Mouse (Mus musculus): ENCODE results near the gene Lgals3bp. TPM values are rescaled to one million over a fixed set of nuclear protein-coding genes. Genes with fewer than 3 reads are reported as not detected.

Gene Lgals3bp
- polyA plus RNA-seq, 1 experiment from 2014 or later = 4.8 TPM

- Histone ChIP-seq H3K9me3 (no peaks in the 10 kb centered on the region), H3K36me3 (no peaks in the 10 kb centered on the region), H3K27ac (no peak overlapping the region), H3K4me3 (no peak overlapping the region), H3K4me2 (no peak overlapping the region), H3K27me3 (peaks cover 20% of the 10 kb centered on the region; the same call in 1 of the 2 replicates), H3K9ac (peak overlapping the region; percentile 29; the same call in 1 of the 2 replicates), H3K4me1 (replicated peaks) (peaks cover 55% of the 10 kb centered on the region)
- 76% methylated on average over 16 of the region's 16 CpGs for WGBS
- no peak for ATAC-seq (ENCODE audit: low FRiP score)
Measured at GRCm38 (mm10) chr11:118431100-118431948, 29.4 kb upstream of the Lgals3bp start.

- no peaks in the 10 kb centered on the region for H3K36me3 ChIP-seq
- H3K4me3 ChIP-seq = no peak overlapping the region
- no peak for ATAC-seq (ENCODE audit: low FRiP score)
- 62% methylated on average over 4 of the region's 4 CpGs for WGBS
- H3K9me3 ChIP-seq = no peaks in the 10 kb centered on the region
- no peak overlapping the region for H3K4me2 ChIP-seq
- H3K27ac ChIP-seq = no peak overlapping the region
- peaks cover 20% of the 10 kb centered on the region; the same call in 1 of the 2 replicates for H3K27me3 ChIP-seq
- H3K9ac ChIP-seq = peak overlapping the region; percentile 25; the same call in 1 of the 2 replicates
- H3K4me1 ChIP-seq (replicated peaks) = peaks cover 50% of the 10 kb centered on the region
Measured at GRCm38 (mm10) chr11:118430291-118430885, 28.5 kb upstream of the Lgals3bp start.

GRCm38 (mm10) chr11:118428944-118429709, 27.2 kb upstream of the Lgals3bp start:
- peaks cover 55% of the 10 kb centered on the region for H3K4me1 ChIP-seq (replicated peaks)
- 58% methylated on average over 8 of the region's 8 CpGs for WGBS
- peak overlapping the region; percentile 53; the same call in 1 of the 2 replicates for H3K9ac ChIP-seq
- no peak overlapping the region for H3K27ac ChIP-seq
- H3K36me3 ChIP-seq = no peaks in the 10 kb centered on the region
- H3K4me3 ChIP-seq = peak overlapping the region; percentile 24
- no peak for ATAC-seq (ENCODE audit: low FRiP score)
- H3K27me3 ChIP-seq = peaks cover 20% of the 10 kb centered on the region; the same call in 1 of the 2 replicates
- peak overlapping the region; percentile 46 for H3K4me2 ChIP-seq
- H3K9me3 ChIP-seq = no peaks in the 10 kb centered on the region

GRCm38 (mm10) chr11:118428460-118428868, 26.6 kb upstream of the Lgals3bp start:
- H3K4me1 ChIP-seq (replicated peaks) = peaks cover 55% of the 10 kb centered on the region
- H3K27me3 ChIP-seq = peaks cover 20% of the 10 kb centered on the region; the same call in 1 of the 2 replicates
- H3K9ac ChIP-seq = peak overlapping the region; percentile 53
- peak overlapping the region; percentile 46 for H3K4me2 ChIP-seq
- no peaks in the 10 kb centered on the region for H3K9me3 ChIP-seq
- peak overlapping the region; percentile 45 for H3K27ac ChIP-seq
- WGBS = 12% methylated on average over 11 of the region's 11 CpGs
- ATAC-seq (ENCODE audit: low FRiP score) = no peak
- H3K4me3 ChIP-seq = peak overlapping the region; percentile 24
- no peaks in the 10 kb centered on the region for H3K36me3 ChIP-seq

- Histone ChIP-seq H3K4me2 (peak within 1 kb of the TSS; percentile 46), H3K4me1 (replicated peaks) (peaks cover 56% of the 10 kb centered on the region), H3K36me3 (no peaks in the 10 kb centered on the region), H3K9ac (peak within 1 kb of the TSS; percentile 53), H3K4me3 (peak within 1 kb of the TSS; percentile 24), H3K27me3 (peaks cover 20% of the 10 kb centered on the region; the same call in 1 of the 2 replicates), H3K27ac (peak within 1 kb of the TSS; percentile 45), H3K9me3 (no peaks in the 10 kb centered on the region)
- 0% methylated on average over 8 of the region's 8 CpGs for WGBS
- no peak for ATAC-seq (ENCODE audit: low FRiP score)
Measured at GRCm38 (mm10) chr11:118427986-118428385, 26.1 kb upstream of the Lgals3bp start, which contains the start of gene C1qtnf1. Gene C1qtnf1, plus strand, starts transcription at chr11:118428203.

- WGBS = 54% methylated on average over 3 of the region's 3 CpGs
- peak overlapping the region; percentile 53; the same call in 1 of the 2 replicates for H3K9ac ChIP-seq
- peaks cover 19% of the 10 kb centered on the region; the same call in 1 of the 2 replicates for H3K27me3 ChIP-seq
- ATAC-seq (ENCODE audit: low FRiP score) = no peak
- H3K27ac ChIP-seq = no peak overlapping the region
- H3K36me3 ChIP-seq = no peaks in the 10 kb centered on the region
- peaks cover 56% of the 10 kb centered on the region for H3K4me1 ChIP-seq (replicated peaks)
- H3K4me2 ChIP-seq = peak overlapping the region; percentile 46
- H3K4me3 ChIP-seq = no peak overlapping the region
- no peaks in the 10 kb centered on the region for H3K9me3 ChIP-seq
Measured at GRCm38 (mm10) chr11:118427266-118427779, 25.4 kb upstream of the Lgals3bp start.

- H3K9ac ChIP-seq = no peak overlapping the region
- H3K4me1 ChIP-seq (replicated peaks) = peaks cover 55% of the 10 kb centered on the region
- H3K27ac ChIP-seq = no peak overlapping the region
- no peak overlapping the region for H3K4me2 ChIP-seq
- no peak for ATAC-seq (ENCODE audit: low FRiP score)
- H3K27me3 ChIP-seq = peaks cover 16% of the 10 kb centered on the region; the same call in 1 of the 2 replicates
- H3K36me3 ChIP-seq = no peaks in the 10 kb centered on the region
- 69% methylated on average over 5 of the region's 5 CpGs for WGBS
- H3K4me3 ChIP-seq = no peak overlapping the region
- H3K9me3 ChIP-seq = no peaks in the 10 kb centered on the region
Measured at GRCm38 (mm10) chr11:118426765-118427164, 24.9 kb upstream of the Lgals3bp start.

- Histone ChIP-seq H3K4me3 (no peak overlapping the region), H3K27me3 (peaks cover 16% of the 10 kb centered on the region; the same call in 1 of the 2 replicates), H3K27ac (no peak overlapping the region), H3K9me3 (no peaks in the 10 kb centered on the region), H3K4me2 (no peak overlapping the region), H3K9ac (0 out of 2 replicates have a peak overlapping the region, but pooled peaks have one; percentile 5), H3K36me3 (no peaks in the 10 kb centered on the region), H3K4me1 (replicated peaks) (peaks cover 45% of the 10 kb centered on the region)
- WGBS = 66% methylated on average over 13 of the region's 13 CpGs
- ATAC-seq (ENCODE audit: low FRiP score) = no peak
Measured at GRCm38 (mm10) chr11:118424621-118425335, 22.9 kb upstream of the Lgals3bp start.

- Histone ChIP-seq H3K36me3 (no peaks in the 10 kb centered on the region), H3K9me3 (no peaks in the 10 kb centered on the region), H3K9ac (peak overlapping the region; percentile 55), H3K27ac (peak overlapping the region; percentile 55; the same call in 1 of the 2 replicates), H3K27me3 (peaks cover 7% of the 10 kb centered on the region; the same call in 1 of the 2 replicates), H3K4me3 (no peak overlapping the region), H3K4me2 (peak overlapping the region; percentile 39), H3K4me1 (replicated peaks) (peaks cover 39% of the 10 kb centered on the region)
- WGBS = 8% methylated on average over 18 of the region's 18 CpGs
- ATAC-seq (ENCODE audit: low FRiP score) = 0 out of 2 replicates have a peak, but pooled peaks have one; percentile 9
Measured at GRCm38 (mm10) chr11:118423266-118423971, 21.5 kb upstream of the Lgals3bp start.

- no peak overlapping the region for H3K4me3 ChIP-seq
- no peak overlapping the region for H3K27ac ChIP-seq
- H3K4me1 ChIP-seq (replicated peaks) = peaks cover 55% of the 10 kb centered on the region
- H3K9me3 ChIP-seq = no peaks in the 10 kb centered on the region
- H3K4me2 ChIP-seq = no peak overlapping the region
- 84% methylated on average over 7 of the region's 7 CpGs for WGBS
- ATAC-seq (ENCODE audit: low FRiP score) = no peak
- no peaks in the 10 kb centered on the region for H3K27me3 ChIP-seq
- H3K9ac ChIP-seq = no peak overlapping the region
- H3K36me3 ChIP-seq = peaks cover 17% of the 10 kb centered on the region
Measured at GRCm38 (mm10) chr11:118420261-118420660, 18.4 kb upstream of the Lgals3bp start.
